Mouse (Mus musculus): ENCODE measurements around the gene Hps1. TPM values are rescaled to one million over a fixed set of nuclear protein-coding genes. Genes with fewer than 3 reads are reported as not detected.

Hps1 gene
- polyA plus RNA-seq, 1 experiment from 2014 or later: 8.3 TPM

Other genes starting within 250 kb of the Hps1 start
- gene Loxl4, start 167.2 kb downstream of the Hps1 start, polyA plus RNA-seq (2015; fragmentation: Nextera tagmentation; extraction: Ambion mirVana): 0.41 and 0.59 TPM in 2 replicates
- gene Pyroxd2, start 27.2 kb downstream of the Hps1 start, polyA plus RNA-seq (2015; fragmentation: Nextera tagmentation; extraction: Ambion mirVana): 1.5 and 2.1 TPM in 2 replicates

Data from neural tube, embryonic 15.5 days (tissue).